Mouse (Mus musculus) forebrain, embryonic 13.5 days (tissue): Measurements from ENCODE around the gene Slc22a1. TPM values are rescaled to one million over a fixed set of nuclear protein-coding genes. Genes with fewer than 3 reads are reported as not detected.

ENCODE experiments used
- ATAC-seq: fragments of 200-750 bp; cut with Nextera tagmentation; 2 replicates; pipeline ENCODE4 v1.8.0; 2017
- H3K27ac ChIP-seq: fragments of 300-500 bp; sonication (generic); 2 replicates; pipeline ENCODE4 v1.5.1; 2015; ENCODE audit warnings: inconsistent platforms, mild to moderate bottlenecking, moderate library complexity
- H3K27me3 ChIP-seq: fragments of 300-500 bp; sonication (generic); 2 replicates; pipeline ENCODE4 v1.6.1; 2015; ENCODE audit warnings: mild to moderate bottlenecking, inconsistent platforms
- H3K36me3 ChIP-seq: fragments of 300-500 bp; sonication (generic); 2 replicates; pipeline ENCODE4 v1.6.1; 2015; ENCODE audit warnings: mild to moderate bottlenecking, inconsistent platforms; ENCODE audit not compliant: poor library complexity, severe bottlenecking
- H3K4me1 ChIP-seq: fragments of 300-500 bp; sonication (generic); 2 replicates; pipeline ENCODE4 v1.6.1; 2015; ENCODE audit warnings: inconsistent platforms
- H3K4me2 ChIP-seq: fragments of 300-500 bp; sonication (generic); 2 replicates; pipeline ENCODE4 v1.6.1; 2015; ENCODE audit warnings: inconsistent platforms, mild to moderate bottlenecking, moderate library complexity
- H3K4me3 ChIP-seq: fragments of 300-500 bp; sonication (generic); 2 replicates; pipeline ENCODE4 v1.5.1; 2015; ENCODE audit warnings: mild to moderate bottlenecking, inconsistent platforms
- H3K9ac ChIP-seq: fragments of 300-500 bp; sonication (generic); 2 replicates; pipeline ENCODE4 v1.6.1; 2015; ENCODE audit warnings: mild to moderate bottlenecking, inconsistent platforms
- H3K9me3 ChIP-seq: fragments of 300-500 bp; sonication (generic); replicated peaks from 2 replicates; pipeline ENCODE4 v1.6.1; 2016; ENCODE audit warnings: inconsistent platforms
- WGBS: fragments of 180-500 bp; shearing (Covaris S2); methylation state at CpG from one replicate; pipeline ENCODE4 v1.1.7; 2015; 5-methylcytosine and 5-hydroxymethylcytosine counted together
- polyA plus RNA-seq: library from polyadenylated mRNA; unstranded; fragments of >200 nt; fragmentation: Nextera tagmentation; extraction: Ambion mirVana; gene quantifications from 2 replicates; pipeline ENCODE4 v1.2.1, GENCODE M21; 2015

Gene Slc22a1
- polyA plus RNA-seq, 1 experiment from 2014 or later, result not detected

GRCm38 (mm10) chr17:12614511-12615385 lies 60.9 kb downstream of the Slc22a1 start:
- WGBS, result 89% methylated on average over 15 of the region's 15 CpGs
- H3K27me3 ChIP-seq, result no peaks in the 10 kb centered on the region
- no peaks in the 10 kb centered on the region for H3K9me3 ChIP-seq
- no peaks in the 10 kb centered on the region for H3K4me1 ChIP-seq
- no peak for ATAC-seq
- no peak overlapping the region for H3K27ac ChIP-seq
- no peaks in the 10 kb centered on the region for H3K36me3 ChIP-seq
- H3K4me3 ChIP-seq, result no peak overlapping the region
- H3K4me2 ChIP-seq, result no peak overlapping the region
- no peak overlapping the region for H3K9ac ChIP-seq

- Histone ChIP-seq H3K27me3 (no peaks in the 10 kb centered on the region), H3K4me3 (no peak overlapping the region), H3K9ac (no peak overlapping the region), H3K4me2 (no peak overlapping the region), H3K36me3 (no peaks in the 10 kb centered on the region), H3K4me1 (no peaks in the 10 kb centered on the region), H3K9me3 (no peaks in the 10 kb centered on the region), H3K27ac (no peak overlapping the region)
- no peak for ATAC-seq
Observed at GRCm38 (mm10) chr17:12607202-12607601, 68.4 kb downstream of the Slc22a1 start.

- WGBS, result 79% methylated on average over 1 of the region's 1 CpGs
- no peaks in the 10 kb centered on the region for H3K27me3 ChIP-seq
- ATAC-seq, result no peak
Observed at GRCm38 (mm10) chr17:12606634-12607033, 69.0 kb downstream of the Slc22a1 start.

More at GRCm38 (mm10) chr17:12606634-12607033, 69.0 kb downstream of the Slc22a1 start:
- Histone ChIP-seq H3K4me2 (no peak overlapping the region), H3K36me3 (no peaks in the 10 kb centered on the region), H3K9ac (no peak overlapping the region), H3K4me3 (no peak overlapping the region), H3K27ac (no peak overlapping the region), H3K4me1 (no peaks in the 10 kb centered on the region), H3K9me3 (no peaks in the 10 kb centered on the region)

Other genes starting within 250 kb of the Slc22a1 start
- 0.10 and 0.11 TPM in 2 replicates for gene Slc22a3, start 168.1 kb downstream of the Slc22a1 start, polyA plus RNA-seq
- gene Slc22a2, start 91.7 kb downstream of the Slc22a1 start, polyA plus RNA-seq, result 0.17 TPM in 1 of 2 replicates, not detected in the other
- 10.5 and 11.7 TPM in 2 replicates for gene Igf2r, start 93.8 kb upstream of the Slc22a1 start, polyA plus RNA-seq
- gene Mas1, start 192.3 kb upstream of the Slc22a1 start, polyA plus RNA-seq, result not detected in 2 replicates
- gene Mrgprh, start 200.2 kb upstream of the Slc22a1 start, polyA plus RNA-seq, result not detected in 2 replicates
- gene Pnldc1, start 234.4 kb upstream of the Slc22a1 start, polyA plus RNA-seq, result 2.8 and 3.0 TPM in 2 replicates
- 470 and 497 TPM in 2 replicates for gene Tcp1, start 239.9 kb upstream of the Slc22a1 start, polyA plus RNA-seq
- 170 and 186 TPM in 2 replicates for gene Mrpl18, start 240.5 kb upstream of the Slc22a1 start, polyA plus RNA-seq